Mouse (Mus musculus) urinary bladder, postnatal 25 days (tissue): ENCODE data around the gene Ptch2.

Source experiments
- DNase-seq: peaks from one replicate; pipeline ENCODE4 v3.0.0; 2022; ENCODE audit warnings: low spot score

Ptch2 gene

GRCm38 (mm10) chr4:117095551-117096452, at the start of gene Ptch2:
TSS of gene Ptch2 (plus strand) at chr4:117096075.
- peak; percentile 47 for DNase-seq

GRCm38 (mm10) chr4:117048836-117049235, 47.0 kb upstream of the Ptch2 start:
- no peak for DNase-seq

- no peak for DNase-seq
Observed at GRCm38 (mm10) chr4:117049485-117049884, 46.4 kb upstream of the Ptch2 start.

- no peak for DNase-seq
Observed at GRCm38 (mm10) chr4:117052626-117053025, 43.2 kb upstream of the Ptch2 start.

- no peak for DNase-seq
Observed at GRCm38 (mm10) chr4:117053956-117054355, 41.9 kb upstream of the Ptch2 start.

GRCm38 (mm10) chr4:117056102-117056501, 39.8 kb upstream of the Ptch2 start:
- DNase-seq, result no peak

GRCm38 (mm10) chr4:117056514-117056913, 39.4 kb upstream of the Ptch2 start:
- DNase-seq, result no peak

GRCm38 (mm10) chr4:117058512-117058911, 37.4 kb upstream of the Ptch2 start:
- DNase-seq, result no peak

- DNase-seq, result no peak
Observed at GRCm38 (mm10) chr4:117062700-117063390, 33.0 kb upstream of the Ptch2 start.

GRCm38 (mm10) chr4:117068035-117068434, 27.8 kb upstream of the Ptch2 start:
- no peak for DNase-seq

GRCm38 (mm10) chr4:117069647-117070046, 26.2 kb upstream of the Ptch2 start:
- DNase-seq, result no peak

- DNase-seq, result no peak
Observed at GRCm38 (mm10) chr4:117070624-117071023, 25.3 kb upstream of the Ptch2 start.

GRCm38 (mm10) chr4:117071183-117071582, 24.7 kb upstream of the Ptch2 start:
- DNase-seq, result no peak

- DNase-seq, result no peak
Observed at GRCm38 (mm10) chr4:117087948-117088640, 7.8 kb upstream of the Ptch2 start.

- no peak for DNase-seq
Observed at GRCm38 (mm10) chr4:117090586-117090985, 5.3 kb upstream of the Ptch2 start.

GRCm38 (mm10) chr4:117094626-117095361, 1.1 kb upstream of the Ptch2 start:
- no peak for DNase-seq

GRCm38 (mm10) chr4:117096666-117097065, 791 bp downstream of the Ptch2 start:
- DNase-seq, result no peak

GRCm38 (mm10) chr4:117097969-117098763, 2.3 kb downstream of the Ptch2 start:
- no peak for DNase-seq

GRCm38 (mm10) chr4:117098764-117099036, 2.8 kb downstream of the Ptch2 start:
- DNase-seq, result no peak

GRCm38 (mm10) chr4:117100036-117100435, 4.2 kb downstream of the Ptch2 start:
- DNase-seq, result no peak

- no peak for DNase-seq
Observed at GRCm38 (mm10) chr4:117101218-117101617, 5.3 kb downstream of the Ptch2 start.
